Mouse (Mus musculus): ENCODE data around the gene Pnpt1. TPM values are rescaled to one million over a fixed set of nuclear protein-coding genes. Genes with fewer than 3 reads are reported as not detected.

Gene Pnpt1
- polyA plus RNA-seq, 1 experiment from 2014 or later, result 38.8 TPM

Other genes with a start within 250 kb of the Pnpt1 start
- gene Ppp4r3b, start 42.1 kb downstream of the Pnpt1 start, polyA plus RNA-seq (2015; fragmentation: Nextera tagmentation; extraction: Ambion mirVana), result 87.4 TPM in 2 replicates
- 71.6 and 76.8 TPM in 2 replicates for gene Cfap36, start 116.7 kb downstream of the Pnpt1 start, polyA plus RNA-seq (2015; fragmentation: Nextera tagmentation; extraction: Ambion mirVana)
- gene Ccdc88a, start 242.9 kb downstream of the Pnpt1 start, polyA plus RNA-seq (2015; fragmentation: Nextera tagmentation; extraction: Ambion mirVana), result 22.2 and 22.4 TPM in 2 replicates

All from lung, embryonic 16.5 days (tissue).